10 mouse cellular contexts compared by ENCODE assay signal in genomic region chr16:18411026-18411649, GRCm38 (mm10). TPM values are rescaled to one million over a fixed set of nuclear protein-coding genes. Genes with fewer than 3 reads are reported as not detected.
DNase-seq lines count a peak whose midpoint lies in the region; ATAC-seq lines count a peak whose summit lies in the region.
"Had no signal": no experiment of that assay in that cellular context is flagged by ENCODE, and none has a peak within 500 bp of the region (broad histone marks: within the 10 kb centered on the region; RNA-seq: fewer than 3 reads in every experiment).

No protein-coding gene starts in this region.

- peak; percentile 32; the same call in 1 of the 2 replicates for ATAC-seq in cerebellum, adult (ENCODE audit: insufficient number of reproducible peaks, low FRiP score, low TSS enrichment)
- ATAC-seq in neural tube, embryonic 12.5 days (ENCODE audit: low FRiP score, low read depth): no peak
- no peak for ATAC-seq in megakaryocyte-erythroid progenitor cell, adult 5-6 weeks (replicated peaks; ENCODE audit: low FRiP score, low TSS enrichment, poor library complexity, severe bottlenecking)

- no peak overlapping the region for H3K4me2 ChIP-seq in neural tube, embryonic 12.5 days (replicated peaks)
- H3K4me2 ChIP-seq: liver, embryonic 13.5 days had no signal

- peaks cover 39% of the 10 kb centered on the region for H3K36me3 ChIP-seq in neural tube, embryonic 12.5 days

- no peaks in the 10 kb centered on the region for H3K9me3 ChIP-seq in neural tube, embryonic 12.5 days
- H3K9me3 ChIP-seq: liver, embryonic 13.5 days had no signal

- peaks cover 19% of the 10 kb centered on the region for H3K4me1 ChIP-seq in neural tube, embryonic 12.5 days

- H3K9ac ChIP-seq in neural tube, embryonic 12.5 days: peak overlapping the region; percentile 14; the same call in 1 of the 2 replicates

- H3K27ac ChIP-seq in neural tube, embryonic 12.5 days: no peak overlapping the region

- no peaks in the 10 kb centered on the region for H3K27me3 ChIP-seq in neural tube, embryonic 12.5 days (replicated peaks)
- H3K27me3 ChIP-seq: liver, embryonic 13.5 days had no signal

- whole genome bisulfite sequencing in neural tube, embryonic 12.5 days: 70% methylated on average over 13 of the region's 13 CpGs

- DNase-seq in cerebellum, adult 9-10 months: no peak
- DNase-seq in neural tube, embryonic 10.5 days (ENCODE audit: extremely low spot score, low spot score): no peak
- DNase-seq in kidney, postnatal 10 days: peak; percentile 65
- peak; percentile 73 for DNase-seq in retina, postnatal 1 day
- no peak for DNase-seq in thymus, adult 18-20 months
- DNase-seq: gastrocnemius, postnatal 10 days; liver, embryonic 13.5 days had no signal

- H3K4me3 ChIP-seq in neural tube, embryonic 12.5 days: no peak overlapping the region
- H3K4me3 ChIP-seq: liver, embryonic 13.5 days had no signal

RNA-seq across cellular contexts. Expression of gene Txnrd2, which starts 15.0 kb away (rescaled TPM):
- 20.5 and 24.8 TPM in 2 replicates for polyA plus RNA-seq in neural tube, embryonic 12.5 days (2016; fragmentation: Nextera tagmentation; extraction: Ambion mirVana)
- 75.4 and 82.3 TPM in 2 replicates for total RNA-seq in megakaryocyte-erythroid progenitor cell, adult 5-6 weeks (2014; fragmentation: Nextera tagmentation)
- total RNA-seq in megakaryocyte-erythroid progenitor cell, adult 5-6 weeks (2017): 97.2 and 145 TPM in 2 replicates

RNA-seq across cellular contexts. Expression of gene Comt, which starts 15.5 kb away (rescaled TPM):
- polyA plus RNA-seq in neural tube, embryonic 12.5 days (2016; fragmentation: Nextera tagmentation; extraction: Ambion mirVana): 68.6 and 70.9 TPM in 2 replicates
- 84.0 and 105 TPM in 2 replicates for total RNA-seq in megakaryocyte-erythroid progenitor cell, adult 5-6 weeks (2014; fragmentation: Nextera tagmentation)
- 56.1 and 59.7 TPM in 2 replicates for total RNA-seq in megakaryocyte-erythroid progenitor cell, adult 5-6 weeks (2017)

Comparison
In these comparisons a context has a peak if more than half of its experiments do, and no peak if none do; other contexts are left out.
1. DNase-seq: peak in kidney, postnatal 10 days (single experiment) and retina, postnatal 1 day (single experiment); none in cerebellum, adult 9-10 months (single experiment), neural tube, embryonic 10.5 days (single experiment) and thymus, adult 18-20 months (0 of 2).